Mouse (Mus musculus) ES-E14 (cell line): ENCODE results near the gene Dhx33. TPM values are rescaled to one million over a fixed set of nuclear protein-coding genes. Genes with fewer than 3 reads are reported as not detected.

Experiments
- DNase-seq: peaks from one replicate; pipeline ENCODE4 v3.0.0-alpha.2; 2013; ENCODE audit warnings: low read depth, low spot score
- H3K27ac ChIP-seq: 2 replicates; pipeline ENCODE4 v1.5.1; 2012; ENCODE audit warnings: low read depth, mild to moderate bottlenecking, low read length, moderate library complexity, mixed read lengths; ENCODE audit not compliant: poor library complexity, insufficient read depth, severe bottlenecking
- H3K36me3 ChIP-seq: 2 replicates; pipeline ENCODE4 v1.6.1; 2012; ENCODE audit warnings: mild to moderate bottlenecking, low read length, moderate library complexity, mixed read lengths; ENCODE audit not compliant: control insufficient read depth, poor library complexity, insufficient read depth, severe bottlenecking
- H3K4me1 ChIP-seq, 2 experiments: fragments of 150-350 bp in 1 of 2; sonication (generic) in 1 of 2; 2 replicates each; pipeline ENCODE4 v1.6.1; 2012; ENCODE audit warnings: low read length in 2 of 2, mild to moderate bottlenecking in 1 of 2, mixed read lengths in 1 of 2; ENCODE audit not compliant: control insufficient read depth in 2 of 2, insufficient read depth in 2 of 2, poor library complexity in 1 of 2
- H3K4me3 ChIP-seq, 2 experiments: fragments of 150-350 bp in 1 of 2; sonication (generic) in 1 of 2; 2 replicates each; pipeline ENCODE4 v1.5.1; 2012; ENCODE audit warnings: low read length in 2 of 2, low read depth in 1 of 2, mild to moderate bottlenecking in 1 of 2, mixed read lengths in 1 of 2; ENCODE audit not compliant: insufficient read depth in 1 of 2, poor library complexity in 1 of 2, severe bottlenecking in 1 of 2
- H3K9ac ChIP-seq: 2 replicates; pipeline ENCODE4 v1.6.1; 2012; ENCODE audit warnings: low read depth, mild to moderate bottlenecking, low read length, mixed read lengths; ENCODE audit not compliant: poor library complexity, insufficient read depth, severe bottlenecking
- H3K9me3 ChIP-seq: fragments of 150-350 bp; sonication (generic); 2 replicates; pipeline ENCODE4 v1.6.1; 2012; ENCODE audit warnings: low read depth, mild to moderate bottlenecking, low read length; ENCODE audit not compliant: control insufficient read depth, insufficient read depth
- CHD2 ChIP-seq: IDR thresholded peaks from 2 replicates; pipeline ENCODE4 v1.6.1; 2014; ENCODE audit warnings: mild to moderate bottlenecking, low read depth, low read length, inconsistent platforms
- HCFC1 ChIP-seq: IDR thresholded peaks from 2 replicates; pipeline ENCODE4 v1.6.1; 2012; ENCODE audit warnings: low read length, inconsistent platforms, borderline replicate concordance; ENCODE audit not compliant: insufficient read depth
- MAFK ChIP-seq: IDR thresholded peaks from 2 replicates; pipeline ENCODE4 v1.6.1; 2014; ENCODE audit warnings: mild to moderate bottlenecking, low read depth, low read length, inconsistent platforms; ENCODE audit not compliant: insufficient read depth
- ZC3H11A ChIP-seq: IDR thresholded peaks from 2 replicates; pipeline ENCODE4 v1.6.1; 2012; ENCODE audit warnings: low read depth, mild to moderate bottlenecking, inconsistent platforms, low read length, borderline replicate concordance
- ZNF384 ChIP-seq: IDR thresholded peaks from 2 replicates; pipeline ENCODE4 v1.6.1; 2012; ENCODE audit warnings: low read depth, low read length, inconsistent platforms
- in situ Hi-C, 2 experiments: fragments of 600-800 bp; cut with MboI; formaldehyde crosslinking; loops; one replicate each; pipeline ENCODE4 v1.15.1; 2025; ENCODE audit warnings: low sequenced_read_pairs in 2 of 2, inconsistent platforms in 1 of 2; ENCODE audit not compliant: unreplicated experiment in 2 of 2
- total RNA-seq: library from RNA; depleted of rRNA; stranded (reverse); fragments of 300-350 nt; gene quantifications from 2 replicates; pipeline ENCODE4 v1.2.3, GENCODE M21; 2012

The Dhx33 gene
- total RNA-seq, 1 experiment, result 29.9 TPM

GRCm38 (mm10) chr11:70977293-70977692, 26.9 kb downstream of the Dhx33 start:
- H3K27ac ChIP-seq, result no peak overlapping the region
- peaks cover 52% of the 10 kb centered on the region for H3K36me3 ChIP-seq

GRCm38 (mm10) chr11:70975193-70975592, 29.0 kb downstream of the Dhx33 start:
- peaks cover 41% of the 10 kb centered on the region for H3K36me3 ChIP-seq
- no peak overlapping the region for H3K4me3 ChIP-seq
- TF ChIP-seq ZC3H11A (no peak), HCFC1 (no peak), MAFK (no peak), ZNF384 (no peak), CHD2 (no peak)
- no peak overlapping the region for H3K9ac ChIP-seq
- no peak overlapping the region for H3K27ac ChIP-seq
- no peaks in the 10 kb centered on the region for H3K9me3 ChIP-seq
- peaks cover 0 to 3% of the 10 kb centered on the region in 2 experiments; a peak in 2 of 4 replicates for H3K4me1 ChIP-seq
- in situ Hi-C loops, result no loop called here
- DNase-seq, result no peak

More at GRCm38 (mm10) chr11:70977293-70977692, 26.9 kb downstream of the Dhx33 start:
- H3K4me3 ChIP-seq, result no peak overlapping the region
- in situ Hi-C loops, result no loop called here
- no peak for TF ChIP-seq ZC3H11A
- no peak for TF ChIP-seq HCFC1
- no peak for TF ChIP-seq CHD2
- no peak for TF ChIP-seq ZNF384
- TF ChIP-seq MAFK, result no peak
- peaks cover 0 to 4% of the 10 kb centered on the region in 2 experiments; a peak in 2 of 4 replicates for H3K4me1 ChIP-seq
- no peak overlapping the region for H3K9ac ChIP-seq
- no peak for DNase-seq
- no peaks in the 10 kb centered on the region for H3K9me3 ChIP-seq

GRCm38 (mm10) chr11:70973947-70974346, 30.3 kb downstream of the Dhx33 start:
- Histone ChIP-seq H3K9me3 (no peaks in the 10 kb centered on the region), H3K27ac (no peak overlapping the region), H3K36me3 (peaks cover 29% of the 10 kb centered on the region), H3K4me1 (no peaks in the 10 kb centered on the region), H3K4me3 (no peak overlapping the region), H3K9ac (no peak overlapping the region)
- DNase-seq, result no peak
- in situ Hi-C loops, result no loop called here
- no peak for TF ChIP-seq ZNF384
- no peak for TF ChIP-seq CHD2
- TF ChIP-seq HCFC1, result no peak
- no peak for TF ChIP-seq MAFK
- TF ChIP-seq ZC3H11A, result no peak

GRCm38 (mm10) chr11:70972586-70972985, 31.7 kb downstream of the Dhx33 start:
- in situ Hi-C loops, result no loop called here
- H3K9ac ChIP-seq, result no peak overlapping the region
- H3K9me3 ChIP-seq, result no peaks in the 10 kb centered on the region
- no peaks in the 10 kb centered on the region for H3K4me1 ChIP-seq
- TF ChIP-seq MAFK (no peak), ZNF384 (no peak), CHD2 (no peak), HCFC1 (no peak), ZC3H11A (no peak)
- no peak overlapping the region for H3K27ac ChIP-seq
- H3K36me3 ChIP-seq, result peaks cover 17% of the 10 kb centered on the region
- DNase-seq, result no peak
- no peak overlapping the region for H3K4me3 ChIP-seq
